ENCODE assay signal across 8 mouse cellular contexts in the genomic region with DNA sequence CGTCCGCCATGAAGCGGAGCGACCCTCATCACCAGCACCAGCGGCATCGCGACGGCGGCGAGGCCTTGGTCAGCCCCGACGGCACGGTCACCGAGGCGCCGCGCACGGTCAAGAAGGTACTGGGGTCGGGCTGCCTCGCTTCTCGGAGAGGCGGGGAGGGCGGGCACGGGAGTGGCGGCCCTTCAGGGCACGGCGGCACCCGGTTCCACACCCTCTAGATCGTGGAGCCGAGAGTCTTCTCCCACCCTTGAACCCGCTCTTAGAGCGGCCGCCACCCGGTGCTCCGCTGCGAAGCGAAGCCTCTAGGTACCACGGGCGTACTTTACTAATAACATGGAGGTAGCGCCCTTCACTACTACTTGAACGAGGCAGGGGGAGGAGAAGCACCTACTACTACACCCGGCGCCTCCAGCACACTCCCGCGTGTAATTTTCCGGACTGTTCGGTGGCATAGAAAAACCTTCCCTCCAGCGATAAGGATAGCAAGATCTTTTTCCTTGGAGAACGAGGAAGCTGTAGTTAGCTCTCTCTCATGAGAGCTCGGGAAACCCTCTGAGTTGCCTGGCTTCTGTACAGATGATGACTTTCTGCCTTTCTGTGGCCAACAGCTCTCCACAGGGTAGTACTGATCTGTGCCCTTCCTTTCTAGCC. TPM values are rescaled to one million over a fixed set of nuclear protein-coding genes. Genes with fewer than 3 reads are reported as not detected.
A peak's percentile ranks its signal among the peaks of the same experiment; 100 is the strongest.
DNase-seq lines count a peak whose midpoint lies in the region; ATAC-seq and TF ChIP-seq lines count a peak whose summit lies in the region.

No protein-coding gene starts in this region.

- peaks cover 3 to 5% of the 10 kb centered on the region in 2 experiments; a peak in 3 of 4 replicates for H3K4me1 ChIP-seq in MEL (ENCODE audit: control insufficient read depth in 1 of 2, insufficient read depth in 2 of 2, low read length in 2 of 2)
- peaks cover 9% of the 10 kb centered on the region; the same call in 1 of the 2 replicates for H3K4me1 ChIP-seq in embryonic facial prominence, embryonic 13.5 days
- H3K4me1 ChIP-seq in limb, embryonic 10.5 days = peaks cover 16% of the 10 kb centered on the region; the same call in 1 of the 2 replicates
- H3K4me1 ChIP-seq in midbrain, embryonic 10.5 days = peaks cover 19% of the 10 kb centered on the region
- H3K4me1 ChIP-seq in stomach, embryonic 15.5 days = no peaks in the 10 kb centered on the region

- peak overlapping the region; percentile 60 for H3K27ac ChIP-seq in MEL (ENCODE audit: control insufficient read depth, low read depth, low read length)
- H3K27ac ChIP-seq in embryonic facial prominence, embryonic 13.5 days = peak overlapping the region; percentile 88
- peak overlapping the region; percentile 93 for H3K27ac ChIP-seq in limb, embryonic 10.5 days
- peak overlapping the region; percentile 89 for H3K27ac ChIP-seq in midbrain, embryonic 10.5 days (replicated peaks)
- peak overlapping the region; percentile 90 for H3K27ac ChIP-seq in stomach, embryonic 15.5 days

- peak overlapping the region; percentile 67 for H3K4me2 ChIP-seq in embryonic facial prominence, embryonic 13.5 days
- H3K4me2 ChIP-seq in stomach, embryonic 15.5 days = peak overlapping the region; percentile 74

- TF ChIP-seq EP300 in MEL (IDR thresholded peaks at IDR 0.05; ENCODE audit: low read depth in 1 of 2, low read length in 2 of 2) = no peak

- no peak for TF ChIP-seq POLR2A in MEL (IDR thresholded peaks at IDR 0.05; ENCODE audit: control insufficient read depth in 1 of 2, insufficient read depth in 1 of 2, low read depth in 1 of 2, low read length in 2 of 2, poor library complexity in 1 of 2)

- TF ChIP-seq CTCF in MEL (IDR thresholded peaks at IDR 0.05 in 2 of 3, conservative IDR thresholded peaks at IDR 0.05 in 1 of 3; ENCODE audit: control insufficient read depth in 1 of 3, insufficient read depth in 1 of 3, low read depth in 2 of 3, low read length in 3 of 3, poor library complexity in 1 of 3, severe bottlenecking in 1 of 3) = no peak

- DNase-seq in gastrocnemius, adult 18-20 months (ENCODE audit: low spot score) = peak; percentile 26
- DNase-seq in gastrocnemius, adult 8-10 months (ENCODE audit: low spot score in 2 of 2) = no peak
- DNase-seq in MEL (ENCODE audit: low read depth, low spot score) = peak; percentile 71
- peak; percentile 42 to 52 for DNase-seq in heart, postnatal 14 days
- DNase-seq in limb, embryonic 10.5 days (ENCODE audit: low spot score) = peak; percentile 76
- DNase-seq in midbrain, embryonic 10.5 days (ENCODE audit: low spot score) = no peak

- peaks cover 0 to 13% of the 10 kb centered on the region in 2 experiments; a peak in 2 of 4 replicates for H3K36me3 ChIP-seq in MEL (ENCODE audit: control insufficient read depth in 1 of 2, insufficient read depth in 2 of 2, low read length in 2 of 2)
- no peaks in the 10 kb centered on the region for H3K36me3 ChIP-seq in embryonic facial prominence, embryonic 13.5 days
- H3K36me3 ChIP-seq in limb, embryonic 10.5 days = 0 out of 2 replicates have a peak, but pooled peaks cover 3% of the 10 kb centered on the region
- H3K36me3 ChIP-seq in midbrain, embryonic 10.5 days = 0 out of 2 replicates have a peak, but pooled peaks cover 3% of the 10 kb centered on the region
- no peaks in the 10 kb centered on the region for H3K36me3 ChIP-seq in stomach, embryonic 15.5 days

- intact Hi-C loops in heart, postnatal 14 days (cut with DNase I) = loop anchor here (5.0 kb wide), 1 partner anchor 48 kb away; no protein-coding TSS in a partner anchor

- peak overlapping the region; percentile 91 for H3K9ac ChIP-seq in MEL (ENCODE audit: control insufficient read depth, low read depth, low read length, poor library complexity, severe bottlenecking)
- peak overlapping the region; percentile 84 for H3K9ac ChIP-seq in embryonic facial prominence, embryonic 13.5 days
- H3K9ac ChIP-seq in stomach, embryonic 15.5 days = peak overlapping the region; percentile 84

- no peak for ATAC-seq in embryonic facial prominence, embryonic 13.5 days (ENCODE audit: insufficient number of reproducible peaks, insufficient read depth, low FRiP score, low TSS enrichment, low read depth)
- ATAC-seq in stomach, embryonic 15.5 days (ENCODE audit: insufficient read depth, low FRiP score, low read depth) = peak; percentile 16

- H3K9me3 ChIP-seq in MEL (replicated peaks; ENCODE audit: insufficient read depth, low read length) = no peaks in the 10 kb centered on the region
- H3K9me3 ChIP-seq in embryonic facial prominence, embryonic 13.5 days = no peaks in the 10 kb centered on the region
- H3K9me3 ChIP-seq in limb, embryonic 10.5 days (replicated peaks) = no peaks in the 10 kb centered on the region
- H3K9me3 ChIP-seq in midbrain, embryonic 10.5 days (replicated peaks) = no peaks in the 10 kb centered on the region
- no peaks in the 10 kb centered on the region for H3K9me3 ChIP-seq in stomach, embryonic 15.5 days

- WGBS in embryonic facial prominence, embryonic 13.5 days = under 1% methylated on average over 50 of the region's 50 CpGs
- under 1% methylated on average over 50 of the region's 50 CpGs for WGBS in limb, embryonic 10.5 days
- under 1% methylated on average over 50 of the region's 50 CpGs for WGBS in midbrain, embryonic 10.5 days
- 0% methylated on average over 50 of the region's 50 CpGs for WGBS in stomach, embryonic 15.5 days

- H3K4me3 ChIP-seq in MEL (ENCODE audit: control insufficient read depth in 1 of 2, insufficient read depth in 1 of 2, low read depth in 2 of 2, low read length in 2 of 2) = peak overlapping the region; percentile 87 to 96
- peak overlapping the region; percentile 88 for H3K4me3 ChIP-seq in embryonic facial prominence, embryonic 13.5 days
- peak overlapping the region; percentile 91 for H3K4me3 ChIP-seq in limb, embryonic 10.5 days
- H3K4me3 ChIP-seq in midbrain, embryonic 10.5 days = peak overlapping the region; percentile 88
- H3K4me3 ChIP-seq in stomach, embryonic 15.5 days (replicated peaks) = peak overlapping the region; percentile 93

- peaks cover 22% of the 10 kb centered on the region for H3K79me2 ChIP-seq in MEL (ENCODE audit: control insufficient read depth, insufficient read depth, low read length, poor library complexity)

- H3K27me3 ChIP-seq in MEL (ENCODE audit: control insufficient read depth in 1 of 2, insufficient read depth in 2 of 2, low read length in 2 of 2) = no peaks in the 10 kb centered on the region
- no peaks in the 10 kb centered on the region for H3K27me3 ChIP-seq in embryonic facial prominence, embryonic 13.5 days
- H3K27me3 ChIP-seq in limb, embryonic 10.5 days (ENCODE audit: low read depth, poor library complexity, severe bottlenecking) = no peaks in the 10 kb centered on the region
- no peaks in the 10 kb centered on the region; the same call in 1 of the 2 replicates for H3K27me3 ChIP-seq in midbrain, embryonic 10.5 days (ENCODE audit: low read depth, poor library complexity, severe bottlenecking)
- no peaks in the 10 kb centered on the region for H3K27me3 ChIP-seq in stomach, embryonic 15.5 days (replicated peaks)

- TF ChIP-seq RAD21 in MEL (IDR thresholded peaks at IDR 0.05; ENCODE audit: low read depth, low read length) = no peak

TF ChIP-seq in MEL, 35 proteins besides CTCF, POLR2A, EP300 and RAD21:
- TF ChIP-seq MAX (IDR thresholded peaks at IDR 0.05; ENCODE audit: low read length) (no peak), UBTF (IDR thresholded peaks at IDR 0.05; ENCODE audit: borderline replicate concordance, insufficient read depth, low read depth, low read length) (peak; percentile 80; the same call in 1 of the 2 replicates), TBP (IDR thresholded peaks at IDR 0.05; ENCODE audit: low read depth, low read length) (peak; percentile 47), MXI1 (IDR thresholded peaks at IDR 0.05; ENCODE audit: low read depth, low read length) (no peak)

RNA-seq across cellular contexts. Expression of gene Ahcyl2, which starts 1.1 kb away (rescaled TPM):
- total RNA-seq in gastrocnemius, adult 18-20 months (2021) = 10 to 100 TPM; 17.9 to 23.7 TPM
- 10 to 100 TPM; 16.6 to 23.1 (median 19.7) TPM for total RNA-seq in gastrocnemius, adult 8-10 months (2022)
- total RNA-seq in MEL (2012; rRNA removed) = 14.5 and 17.0 TPM in 2 replicates
- 10 to 100 TPM in 1 of 2 experiments, not detected in 1; 16.9 TPM for polyA plus RNA-seq in MEL (2012; ENCODE audit: insufficient read depth in 1 of 2, insufficient read length in 2 of 2, low read depth in 1 of 2, low replicate concordance in 2 of 2, missing spikeins in 1 of 2)
- polyA plus RNA-seq in embryonic facial prominence, embryonic 13.5 days (2015; fragmentation: Nextera tagmentation; extraction: Ambion mirVana) = 14.1 and 15.2 TPM in 2 replicates
- 10 to 100 TPM; 15.0 TPM for total RNA-seq in heart, postnatal 14 days (2021)
- 14.1 and 15.9 TPM in 2 replicates for polyA plus RNA-seq in limb, embryonic 10.5 days (2016; fragmentation: Nextera tagmentation; extraction: Ambion mirVana)
- 12.5 and 13.7 TPM in 2 replicates for polyA plus RNA-seq in midbrain, embryonic 10.5 days (2016; fragmentation: Nextera tagmentation; extraction: Ambion mirVana)
- polyA plus RNA-seq in stomach, embryonic 15.5 days (2015; fragmentation: Nextera tagmentation; extraction: Ambion mirVana) = 30.2 and 40.3 TPM in 2 replicates

RNA-seq across cellular contexts. Expression of gene Smo, which starts 33.6 kb away (rescaled TPM):
- 1 to 10 TPM; 2.3 to 3.4 TPM for total RNA-seq in gastrocnemius, adult 18-20 months (2021)
- 1 to 10 TPM; 1.7 to 3.1 (median 2.4) TPM for total RNA-seq in gastrocnemius, adult 8-10 months (2022)
- 52.0 and 62.6 TPM in 2 replicates for total RNA-seq in MEL (2012; rRNA removed)
- polyA plus RNA-seq in MEL (2012; ENCODE audit: insufficient read depth in 1 of 2, insufficient read length in 2 of 2, low read depth in 1 of 2, low replicate concordance in 2 of 2, missing spikeins in 1 of 2) = 10 to 100 TPM in 1 of 2 experiments, not detected in 1; 83.7 TPM
- polyA plus RNA-seq in embryonic facial prominence, embryonic 13.5 days (2015; fragmentation: Nextera tagmentation; extraction: Ambion mirVana) = 53.0 and 57.4 TPM in 2 replicates
- total RNA-seq in heart, postnatal 14 days (2021) = 10 to 100 TPM; 16.8 to 17.6 TPM
- 67.6 and 69.3 TPM in 2 replicates for polyA plus RNA-seq in limb, embryonic 10.5 days (2016; fragmentation: Nextera tagmentation; extraction: Ambion mirVana)
- polyA plus RNA-seq in midbrain, embryonic 10.5 days (2016; fragmentation: Nextera tagmentation; extraction: Ambion mirVana) = 49.6 and 51.7 TPM in 2 replicates
- polyA plus RNA-seq in stomach, embryonic 15.5 days (2015; fragmentation: Nextera tagmentation; extraction: Ambion mirVana) = 36.0 and 41.7 TPM in 2 replicates

Comparison
In these comparisons a context has a peak if more than half of its experiments do, and no peak if none do; other contexts are left out.
1. DNase-seq: peak in gastrocnemius, adult 18-20 months (single experiment), MEL (single experiment), heart, postnatal 14 days (2 of 2) and limb, embryonic 10.5 days (single experiment); none in gastrocnemius, adult 8-10 months (0 of 2) and midbrain, embryonic 10.5 days (single experiment).
2. Peak in every context shown above with its lines, with median percentiles within 50 percentile points of each other: H3K27ac ChIP-seq, H3K4me3 ChIP-seq and H3K9ac ChIP-seq.